Mouse (Mus musculus) embryonic facial prominence, embryonic 10.5 days (tissue): Measurements from ENCODE around the gene Rundc1. TPM values are rescaled to one million over a fixed set of nuclear protein-coding genes. Genes with fewer than 3 reads are reported as not detected.

ENCODE experiments used
- microRNA-seq: library from miRNA; unstranded; fragments of <30 nt; microRNA quantifications from one replicate; pipeline ENCODE4, GENCODE M21; 2017
- polyA plus RNA-seq: library from polyadenylated mRNA; unstranded; fragments of >200 nt; fragmentation: Nextera tagmentation; extraction: Ambion mirVana; gene quantifications from 2 replicates; pipeline ENCODE4 v1.2.1, GENCODE M21; 2016

Rundc1 gene
- polyA plus RNA-seq, 1 experiment from 2014 or later = 17.5 TPM

Small RNAs within 50 kb of the gene (microRNA-seq; reads per million reads assigned to microRNA genes)
- not detected for gene Mir6929

Other genes with a start within 250 kb of the Rundc1 start
- 0.16 TPM in 1 of 2 replicates, not detected in the other for gene Ccr10, start 249.6 kb upstream of the Rundc1 start, polyA plus RNA-seq
- gene Ezh1, start 198.6 kb upstream of the Rundc1 start, polyA plus RNA-seq = 13.3 and 14.5 TPM in 2 replicates
- gene Ramp2, start 179.1 kb upstream of the Rundc1 start, polyA plus RNA-seq = 66.4 and 68.4 TPM in 2 replicates
- gene Vps25, start 171.4 kb upstream of the Rundc1 start, polyA plus RNA-seq = 124 TPM in 2 replicates
- 6.0 and 8.3 TPM in 2 replicates for gene Wnk4, start 164.5 kb upstream of the Rundc1 start, polyA plus RNA-seq
- 1.3 and 1.4 TPM in 2 replicates for gene Cntd1, start 146.1 kb upstream of the Rundc1 start, polyA plus RNA-seq
- 200 and 203 TPM in 2 replicates for gene Coa3, start 146.0 kb upstream of the Rundc1 start, polyA plus RNA-seq
- 141 and 154 TPM in 2 replicates for gene Becn1, start 122.8 kb upstream of the Rundc1 start, polyA plus RNA-seq
- gene Psme3, start 108.9 kb upstream of the Rundc1 start, polyA plus RNA-seq = 189 and 203 TPM in 2 replicates
- 2.6 and 3.4 TPM in 2 replicates for gene Aoc2, start 100.0 kb upstream of the Rundc1 start, polyA plus RNA-seq
- 0.04 TPM in 1 of 2 replicates, not detected in the other for gene Aoc3, start 94.5 kb upstream of the Rundc1 start, polyA plus RNA-seq
- gene G6pc, start 57.5 kb upstream of the Rundc1 start, polyA plus RNA-seq = not detected in 2 replicates
- gene Aarsd1, start 7.5 kb upstream of the Rundc1 start, polyA plus RNA-seq = 102 and 110 TPM in 2 replicates
- 12.6 and 13.1 TPM in 2 replicates for gene Gm27029, start 289 bp upstream of the Rundc1 start, polyA plus RNA-seq
- 3.9 and 4.7 TPM in 2 replicates for gene Ptges3l, start 248 bp downstream of the Rundc1 start, polyA plus RNA-seq
- 469 and 481 TPM in 2 replicates for gene Rpl27, start 17.2 kb downstream of the Rundc1 start, polyA plus RNA-seq
- gene Ifi35, start 23.3 kb downstream of the Rundc1 start, polyA plus RNA-seq = 2.1 and 3.1 TPM in 2 replicates
- 16.5 and 31.6 TPM in 2 replicates for gene Rnd2, start 39.9 kb downstream of the Rundc1 start, polyA plus RNA-seq
- gene Vat1, start 41.1 kb downstream of the Rundc1 start, polyA plus RNA-seq = 21.3 and 29.6 TPM in 2 replicates
- 23.7 and 27.0 TPM in 2 replicates for gene Brca1, start 126.9 kb downstream of the Rundc1 start, polyA plus RNA-seq
- 68.0 and 70.0 TPM in 2 replicates for gene Nbr1, start 127.1 kb downstream of the Rundc1 start, polyA plus RNA-seq
- gene Tmem106a, start 157.2 kb downstream of the Rundc1 start, polyA plus RNA-seq = 1.5 and 2.1 TPM in 2 replicates
- gene Gm11634, start 174.2 kb downstream of the Rundc1 start, polyA plus RNA-seq = not detected in 2 replicates
- gene Rdm1, start 202.1 kb downstream of the Rundc1 start, polyA plus RNA-seq = 28.2 and 29.4 TPM in 2 replicates
- 3.3 and 5.1 TPM in 2 replicates for gene Arl4d, start 240.5 kb downstream of the Rundc1 start, polyA plus RNA-seq